Mouse (Mus musculus): ENCODE measurements around the gene Gm10801. TPM values are rescaled to one million over a fixed set of nuclear protein-coding genes. Genes with fewer than 3 reads are reported as not detected.

Gene Gm10801
- polyA plus RNA-seq (2017; shearing (Covaris generic)): 33.3 TPM

DNA sequence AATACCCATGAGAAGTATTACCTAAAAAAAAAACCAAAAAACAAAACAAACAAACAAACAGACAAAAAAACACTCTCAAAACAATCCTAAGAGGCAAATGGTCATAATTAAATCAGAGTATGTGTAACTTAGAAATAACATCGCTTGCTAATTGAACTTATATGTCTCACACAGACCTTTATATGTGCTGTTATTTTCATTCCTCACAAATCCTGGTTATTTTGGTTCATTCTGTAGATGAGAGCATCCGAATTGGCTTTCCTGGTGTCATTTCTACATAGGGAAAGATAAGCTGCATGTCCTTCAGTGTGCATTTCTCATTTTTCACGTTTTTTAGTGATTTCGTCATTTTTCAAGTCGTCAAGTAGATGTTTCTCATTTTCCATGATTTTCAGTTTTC is at the start of gene Gm10801:
TSS of gene Gm10801 (plus strand) at position 301 of the 400 bp plus-strand sequence.

DNA sequence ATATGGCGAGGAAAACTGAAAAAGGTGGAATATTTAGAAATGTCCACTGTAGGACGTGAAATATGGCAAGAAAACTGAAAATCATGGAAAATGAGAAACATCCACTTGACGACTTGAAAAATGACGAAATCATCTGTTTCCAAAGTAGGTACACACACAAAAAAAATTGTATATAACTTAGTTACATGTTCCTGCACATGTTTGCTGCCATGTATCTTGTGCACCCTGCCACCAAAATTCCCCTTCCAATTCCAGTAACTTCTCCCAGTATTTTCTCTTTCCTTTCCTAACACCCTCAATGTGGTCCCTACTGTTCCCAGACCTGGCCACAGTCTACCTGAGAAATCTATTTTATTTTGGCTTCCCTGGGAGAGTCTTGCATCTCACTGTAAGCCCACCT is 5.2 kb downstream of the Gm10801 start, which contains the start of gene Gm10800:
TSS of gene Gm10800 (minus strand) at position 101 of the 400 bp plus-strand sequence.

Other genes starting within 250 kb of the Gm10801 start
- 133 TPM for gene Gm10800, start 5.1 kb downstream of the Gm10801 start, polyA plus RNA-seq (2017; shearing (Covaris generic))